Mouse (Mus musculus) spleen, postnatal 10 days (tissue): ENCODE measurements around the gene Vps53.
A peak's percentile ranks its signal among the peaks of the same experiment; 100 is the strongest.
"Not testable (repeated sequence)": the region's sequence is repeated elsewhere in the genome, so short reads cannot be mapped to it uniquely, and the experiment has no call there.

ENCODE experiments used
- DNase-seq, 2 experiments: peaks; one replicate each; pipeline ENCODE4 v3.0.0; 2021 to 2022; ENCODE audit warnings: low spot score in 2 of 2

Vps53 gene

GRCm38 (mm10) chr11:76179495-76180145, at the start of gene Vps53, which contains the start of gene Fam57a:
Vps53 (minus strand) TSS chr11:76179647.
Fam57a (plus strand) TSS chr11:76179671.
- DNase-seq: peak; percentile 80 to 83

GRCm38 (mm10) chr11:76225051-76225450, 45.6 kb upstream of the Vps53 start:
- DNase-seq: no peak

- no peak for DNase-seq
Observed at GRCm38 (mm10) chr11:76224631-76225030, 45.2 kb upstream of the Vps53 start.

GRCm38 (mm10) chr11:76217390-76217800, 37.9 kb upstream of the Vps53 start, which contains the start of the genes Dbil5 and Gemin4:
Dbil5 (plus strand) TSS chr11:76217608.
Gemin4 (minus strand) TSS chr11:76217664.
- DNase-seq: peak; percentile 92 to 98

GRCm38 (mm10) chr11:76216681-76217389, 37.4 kb upstream of the Vps53 start:
- DNase-seq: peak in 1 of 2 experiments; percentile 26

GRCm38 (mm10) chr11:76216049-76216540, 36.6 kb upstream of the Vps53 start:
- DNase-seq: no peak

GRCm38 (mm10) chr11:76215011-76215410, 35.6 kb upstream of the Vps53 start:
- no peak for DNase-seq

- DNase-seq: no peak
Observed at GRCm38 (mm10) chr11:76213841-76214240, 34.4 kb upstream of the Vps53 start.

- DNase-seq: not testable (repeated sequence)
Observed at GRCm38 (mm10) chr11:76211595-76211994, 32.1 kb upstream of the Vps53 start.

GRCm38 (mm10) chr11:76210228-76210985, 31.0 kb upstream of the Vps53 start:
- DNase-seq: no peak

GRCm38 (mm10) chr11:76206793-76207192, 27.3 kb upstream of the Vps53 start:
- DNase-seq: no peak

- DNase-seq: peak; percentile 57 to 82
Observed at GRCm38 (mm10) chr11:76201761-76202674, 22.6 kb upstream of the Vps53 start.

- DNase-seq: no peak
Observed at GRCm38 (mm10) chr11:76196977-76197469, 17.6 kb upstream of the Vps53 start.

GRCm38 (mm10) chr11:76196275-76196976, 17.0 kb upstream of the Vps53 start:
- DNase-seq: no peak

GRCm38 (mm10) chr11:76186908-76187307, 7.5 kb upstream of the Vps53 start:
- DNase-seq: no peak

- DNase-seq: no peak
Observed at GRCm38 (mm10) chr11:76183745-76184144, 4.3 kb upstream of the Vps53 start.

GRCm38 (mm10) chr11:76180146-76180540, 696 bp upstream of the Vps53 start:
- DNase-seq: no peak

- peak in 1 of 2 experiments; percentile 31 for DNase-seq
Observed at GRCm38 (mm10) chr11:76178726-76179494, 537 bp downstream of the Vps53 start.

GRCm38 (mm10) chr11:76170207-76170606, 9.2 kb downstream of the Vps53 start:
- DNase-seq: no peak
